Mouse (Mus musculus): Measurements from ENCODE around the gene Asrgl1. TPM values are rescaled to one million over a fixed set of nuclear protein-coding genes. Genes with fewer than 3 reads are reported as not detected.

The Asrgl1 gene
- polyA plus RNA-seq, 1 experiment = 88.4 TPM

DNA sequence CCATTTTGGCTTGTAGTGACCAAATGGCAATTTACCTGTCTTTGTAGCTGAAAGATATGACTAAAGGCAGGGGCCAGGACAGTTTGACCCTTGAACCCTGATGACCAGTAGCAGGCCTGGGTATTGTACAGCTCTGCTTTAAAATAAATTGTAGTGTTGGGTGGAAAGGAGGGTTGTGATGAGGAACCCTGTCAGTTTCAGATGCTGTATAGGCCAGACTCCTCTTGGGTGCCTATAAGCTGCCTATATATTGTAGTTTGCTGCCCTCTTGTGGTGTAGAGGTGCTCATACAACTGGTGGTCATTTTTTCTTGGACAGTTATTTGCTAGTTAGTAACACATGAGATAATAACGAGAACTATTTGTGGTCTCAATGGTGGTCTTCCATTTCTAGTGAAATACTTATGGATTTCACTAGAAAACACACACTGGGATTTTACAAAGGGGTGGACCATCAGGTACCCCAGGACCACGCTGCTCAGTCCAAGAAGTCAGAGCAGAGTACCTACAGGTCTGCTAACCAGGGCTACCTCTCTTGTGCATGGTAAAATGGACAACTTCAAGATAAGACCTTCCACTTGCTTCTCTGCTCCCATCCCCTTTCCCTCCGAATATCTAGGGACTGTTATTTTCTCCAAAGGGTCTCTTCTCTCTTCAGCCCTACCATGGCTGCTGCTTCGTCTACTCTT is 25.1 kb downstream of the Asrgl1 start:
- TF ChIP-seq POLR2A (IDR thresholded peaks at IDR 0.05; ENCODE audit: borderline replicate concordance, insufficient read depth, low read length) = no peak
- TF ChIP-seq CTCF (IDR thresholded peaks at IDR 0.05; ENCODE audit: borderline replicate concordance, insufficient read depth, low read depth, low read length) = peak; percentile 47; the same call in 1 of the 2 replicates
- DNase-seq = peak; percentile 55 to 78
- Histone ChIP-seq H3K27me3 (ENCODE audit: control insufficient read depth, insufficient read depth, low read length) (no peaks in the 10 kb centered on the region), H3K4me3 (replicated peaks; ENCODE audit: insufficient read depth, low read depth, low read length) (no peak overlapping the region), H3K4me1 (ENCODE audit: control insufficient read depth, insufficient read depth, low read length) (peaks cover 15% of the 10 kb centered on the region), H3K27ac (ENCODE audit: insufficient read depth, low read length) (no peak overlapping the region; the same call in 1 of the 2 replicates)
- 52% methylated on average over 4 of the region's 4 CpGs for whole genome bisulfite sequencing

DNA sequence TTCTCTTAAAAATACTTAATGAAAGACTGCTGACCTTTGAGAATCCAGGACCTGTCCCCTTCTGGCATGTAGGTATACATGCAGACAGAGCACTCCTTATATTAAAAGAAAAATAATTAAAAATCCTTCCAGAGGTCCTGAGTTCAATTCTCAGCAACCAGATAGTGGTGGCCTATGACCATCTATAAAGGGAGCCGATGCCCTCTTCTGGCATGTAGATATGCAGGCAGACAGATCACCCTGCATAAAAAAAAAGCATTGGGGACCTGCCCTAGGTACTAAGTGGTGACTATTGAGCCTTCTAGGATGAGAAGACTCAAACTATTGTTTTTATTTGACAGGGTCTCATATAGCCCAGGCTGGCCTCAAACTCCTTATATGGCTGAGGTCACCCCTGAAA is 26.9 kb downstream of the Asrgl1 start:
- Histone ChIP-seq H3K4me1 (ENCODE audit: control insufficient read depth, insufficient read depth, low read length) (peaks cover 14% of the 10 kb centered on the region), H3K27me3 (ENCODE audit: control insufficient read depth, insufficient read depth, low read length) (no peaks in the 10 kb centered on the region), H3K27ac (ENCODE audit: insufficient read depth, low read length) (no peak overlapping the region), H3K4me3 (replicated peaks; ENCODE audit: insufficient read depth, low read depth, low read length) (no peak overlapping the region)
- no peak for DNase-seq
- TF ChIP-seq POLR2A (IDR thresholded peaks at IDR 0.05; ENCODE audit: borderline replicate concordance, insufficient read depth, low read length) = no peak
- 89% methylated on average over 1 of the region's 1 CpGs for WGBS

DNA sequence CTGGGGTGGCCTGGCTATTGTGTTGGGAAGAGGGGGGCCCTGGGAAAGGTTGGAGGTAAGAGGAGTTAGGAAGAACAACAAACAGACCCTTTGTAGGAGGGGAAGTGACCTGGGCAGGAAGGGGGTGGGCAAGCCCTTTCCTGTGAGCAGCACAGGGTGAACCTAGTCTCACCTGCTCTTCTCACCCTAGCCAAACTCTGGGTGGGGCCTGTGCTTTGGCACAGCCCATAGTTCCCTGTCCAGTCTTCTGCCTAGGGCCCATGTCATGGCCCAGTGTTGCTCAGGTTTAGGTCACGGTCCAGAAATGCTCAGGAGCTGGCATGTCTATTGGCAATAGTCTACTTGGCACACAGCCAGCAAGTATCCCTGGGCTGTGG is 28.1 kb downstream of the Asrgl1 start:
- TF ChIP-seq CTCF (IDR thresholded peaks at IDR 0.05; ENCODE audit: borderline replicate concordance, insufficient read depth, low read depth, low read length) = no peak
- TF ChIP-seq POLR2A (IDR thresholded peaks at IDR 0.05; ENCODE audit: borderline replicate concordance, insufficient read depth, low read length) = no peak
- 43% methylated on average over 1 of the region's 1 CpGs for WGBS
- H3K4me1 ChIP-seq (ENCODE audit: control insufficient read depth, insufficient read depth, low read length) = peaks cover 6% of the 10 kb centered on the region

DNA sequence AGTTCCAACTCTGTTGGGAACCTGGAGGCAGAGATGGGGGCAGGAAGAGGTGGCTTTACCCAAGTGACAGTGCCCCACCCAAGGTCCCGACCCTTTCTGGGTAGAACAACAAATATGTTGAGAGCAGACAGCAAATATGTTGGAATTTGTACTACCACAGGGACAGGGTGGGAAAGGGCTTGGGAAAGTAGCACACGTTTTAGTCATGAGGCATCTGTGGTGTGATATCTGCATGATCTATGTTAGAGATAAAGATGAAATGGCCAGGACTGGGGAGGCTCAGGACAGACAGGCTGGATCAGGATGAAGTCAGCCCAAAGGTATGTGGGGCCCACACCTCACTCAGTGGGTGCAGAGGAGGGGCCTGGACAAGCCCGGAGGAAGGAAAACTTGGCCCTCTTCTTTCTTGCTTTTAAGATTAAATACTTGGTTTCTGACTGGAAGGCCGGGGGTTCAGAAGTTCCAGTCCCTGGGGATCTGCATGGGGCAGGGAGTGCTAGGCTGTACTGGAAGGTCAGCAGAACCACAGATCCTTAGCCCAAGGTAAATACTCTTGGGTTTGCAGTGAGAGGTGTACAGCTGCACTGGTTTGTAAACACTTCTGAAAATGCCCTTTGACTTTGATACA is 28.6 kb downstream of the Asrgl1 start:
- 76% methylated on average over 4 of the region's 4 CpGs for WGBS
- Histone ChIP-seq H3K4me3 (replicated peaks; ENCODE audit: insufficient read depth, low read depth, low read length) (no peak overlapping the region), H3K4me1 (ENCODE audit: control insufficient read depth, insufficient read depth, low read length) (peaks cover 6% of the 10 kb centered on the region), H3K27ac (ENCODE audit: insufficient read depth, low read length) (no peak overlapping the region), H3K27me3 (ENCODE audit: control insufficient read depth, insufficient read depth, low read length) (no peaks in the 10 kb centered on the region)
- DNase-seq = no peak
- TF ChIP-seq POLR2A (IDR thresholded peaks at IDR 0.05; ENCODE audit: borderline replicate concordance, insufficient read depth, low read length) = no peak
- TF ChIP-seq CTCF (IDR thresholded peaks at IDR 0.05; ENCODE audit: borderline replicate concordance, insufficient read depth, low read depth, low read length) = no peak

More for the DNA sequence above, 28.1 kb downstream of the Asrgl1 start:
- no peak for DNase-seq
- Histone ChIP-seq H3K4me3 (replicated peaks; ENCODE audit: insufficient read depth, low read depth, low read length) (no peak overlapping the region), H3K27ac (ENCODE audit: insufficient read depth, low read length) (no peak overlapping the region), H3K27me3 (ENCODE audit: control insufficient read depth, insufficient read depth, low read length) (no peaks in the 10 kb centered on the region)

GRCm38 (mm10) chr19:9106096-9106495 is 29.3 kb downstream of the Asrgl1 start:
- no peak overlapping the region for H3K4me3 ChIP-seq (replicated peaks; ENCODE audit: insufficient read depth, low read depth, low read length)
- no peaks in the 10 kb centered on the region for H3K27me3 ChIP-seq (ENCODE audit: control insufficient read depth, insufficient read depth, low read length)
- 74% methylated on average over 5 of the region's 5 CpGs for WGBS
- no peak overlapping the region for H3K27ac ChIP-seq (ENCODE audit: insufficient read depth, low read length)
- peaks cover 2% of the 10 kb centered on the region; the same call in 1 of the 2 replicates for H3K4me1 ChIP-seq (ENCODE audit: control insufficient read depth, insufficient read depth, low read length)
- TF ChIP-seq POLR2A (IDR thresholded peaks at IDR 0.05; ENCODE audit: borderline replicate concordance, insufficient read depth, low read length) (no peak), CTCF (IDR thresholded peaks at IDR 0.05; ENCODE audit: borderline replicate concordance, insufficient read depth, low read depth, low read length) (no peak)
- no peak for DNase-seq

- WGBS = 52% methylated on average over 3 of the region's 3 CpGs
- Histone ChIP-seq H3K4me3 (replicated peaks; ENCODE audit: insufficient read depth, low read depth, low read length) (no peak overlapping the region), H3K27ac (ENCODE audit: insufficient read depth, low read length) (no peak overlapping the region), H3K4me1 (ENCODE audit: control insufficient read depth, insufficient read depth, low read length) (no peaks in the 10 kb centered on the region), H3K27me3 (ENCODE audit: control insufficient read depth, insufficient read depth, low read length) (no peaks in the 10 kb centered on the region)
- DNase-seq = no peak
- TF ChIP-seq CTCF (IDR thresholded peaks at IDR 0.05; ENCODE audit: borderline replicate concordance, insufficient read depth, low read depth, low read length) (no peak), POLR2A (IDR thresholded peaks at IDR 0.05; ENCODE audit: borderline replicate concordance, insufficient read depth, low read length) (no peak)
Observed at GRCm38 (mm10) chr19:9105101-9105685, 30.2 kb downstream of the Asrgl1 start.

DNA sequence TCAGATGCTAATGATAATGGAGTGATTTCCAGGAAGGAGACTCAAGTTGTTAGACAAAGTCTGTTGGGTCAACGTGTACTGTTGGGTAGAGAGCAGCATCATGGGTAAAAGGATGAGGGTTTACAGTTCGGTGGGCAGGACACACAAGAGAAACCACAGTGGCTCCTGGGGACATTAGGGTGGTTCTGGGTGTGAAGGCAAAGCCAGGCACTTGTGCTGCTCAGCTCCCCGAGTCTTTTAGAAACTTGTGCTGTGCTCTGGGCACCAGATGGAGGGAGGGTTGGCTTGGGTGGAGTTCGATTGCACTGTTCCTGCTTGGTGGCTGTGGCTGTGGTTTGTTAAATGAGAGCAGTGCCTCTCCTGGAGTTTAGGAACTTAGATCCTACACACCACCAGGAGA is 31.4 kb downstream of the Asrgl1 start:
- WGBS = 73% methylated on average over 4 of the region's 4 CpGs
- no peak for DNase-seq
- Histone ChIP-seq H3K27ac (ENCODE audit: insufficient read depth, low read length) (no peak overlapping the region), H3K4me1 (ENCODE audit: control insufficient read depth, insufficient read depth, low read length) (no peaks in the 10 kb centered on the region), H3K4me3 (replicated peaks; ENCODE audit: insufficient read depth, low read depth, low read length) (no peak overlapping the region), H3K27me3 (ENCODE audit: control insufficient read depth, insufficient read depth, low read length) (no peaks in the 10 kb centered on the region)
- no peak for TF ChIP-seq POLR2A (IDR thresholded peaks at IDR 0.05; ENCODE audit: borderline replicate concordance, insufficient read depth, low read length)
- TF ChIP-seq CTCF (IDR thresholded peaks at IDR 0.05; ENCODE audit: borderline replicate concordance, insufficient read depth, low read depth, low read length) = no peak

DNA sequence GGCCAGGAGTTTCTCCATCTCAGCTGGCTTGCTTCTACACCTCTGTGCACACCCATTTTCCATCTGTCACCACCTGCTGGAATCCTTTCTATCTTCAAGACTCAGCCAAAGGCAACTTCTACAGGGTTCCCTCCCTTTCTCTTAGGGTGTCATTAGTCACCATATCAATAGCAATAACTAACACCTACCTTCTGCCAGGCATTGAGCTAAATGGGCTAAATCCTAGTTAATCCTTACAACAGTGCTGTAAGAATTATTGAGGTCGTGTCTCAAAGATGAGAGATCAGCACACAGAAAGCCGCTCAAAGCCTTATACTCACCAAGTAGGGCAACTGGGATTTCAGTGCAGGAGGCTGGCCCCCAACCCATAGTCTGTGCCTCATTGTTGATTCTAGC is 34.4 kb downstream of the Asrgl1 start:
- H3K4me3 ChIP-seq (replicated peaks; ENCODE audit: insufficient read depth, low read depth, low read length) = no peak overlapping the region
- no peak for DNase-seq
- H3K4me1 ChIP-seq (ENCODE audit: control insufficient read depth, insufficient read depth, low read length) = no peaks in the 10 kb centered on the region
- 76% methylated on average over 2 of the region's 2 CpGs for WGBS
- TF ChIP-seq POLR2A (IDR thresholded peaks at IDR 0.05; ENCODE audit: borderline replicate concordance, insufficient read depth, low read length) (no peak), CTCF (IDR thresholded peaks at IDR 0.05; ENCODE audit: borderline replicate concordance, insufficient read depth, low read depth, low read length) (no peak)
- no peaks in the 10 kb centered on the region for H3K27me3 ChIP-seq (ENCODE audit: control insufficient read depth, insufficient read depth, low read length)
- no peak overlapping the region for H3K27ac ChIP-seq (ENCODE audit: insufficient read depth, low read length)
